Mouse (Mus musculus): Measurements from ENCODE around the gene Dmrt2. TPM values are rescaled to one million over a fixed set of nuclear protein-coding genes. Genes with fewer than 3 reads are reported as not detected.
A peak's percentile ranks its signal among the peaks of the same experiment; 100 is the strongest.

The Dmrt2 gene
- 14.2 and 20.7 TPM in 2 replicates for polyA plus RNA-seq (2016; fragmentation: Nextera tagmentation; extraction: Ambion mirVana)

- Histone ChIP-seq H3K9ac (replicated peaks) (peak within 1 kb of the TSS; percentile 55), H3K4me3 (replicated peaks) (peak within 1 kb of the TSS; percentile 51), H3K36me3 (no peaks in the 10 kb centered on the region), H3K27ac (no peak within 1 kb of the TSS), H3K27me3 (peaks cover 96% of the 10 kb centered on the region), H3K9me3 (no peaks in the 10 kb centered on the region), H3K4me1 (replicated peaks) (peaks cover 16% of the 10 kb centered on the region), H3K4me2 (peak within 1 kb of the TSS; percentile 73)
- 0% methylated on average over 44 of the region's 44 CpGs for WGBS
- ATAC-seq (ENCODE audit: insufficient number of reproducible peaks, insufficient read depth, low FRiP score, low TSS enrichment, low read depth): peak; percentile 95
Measured at GRCm38 (mm10) chr19:25672101-25672950, at the start of gene Dmrt2. TSS of gene Dmrt2 (plus strand) at chr19:25672411.

DNA sequence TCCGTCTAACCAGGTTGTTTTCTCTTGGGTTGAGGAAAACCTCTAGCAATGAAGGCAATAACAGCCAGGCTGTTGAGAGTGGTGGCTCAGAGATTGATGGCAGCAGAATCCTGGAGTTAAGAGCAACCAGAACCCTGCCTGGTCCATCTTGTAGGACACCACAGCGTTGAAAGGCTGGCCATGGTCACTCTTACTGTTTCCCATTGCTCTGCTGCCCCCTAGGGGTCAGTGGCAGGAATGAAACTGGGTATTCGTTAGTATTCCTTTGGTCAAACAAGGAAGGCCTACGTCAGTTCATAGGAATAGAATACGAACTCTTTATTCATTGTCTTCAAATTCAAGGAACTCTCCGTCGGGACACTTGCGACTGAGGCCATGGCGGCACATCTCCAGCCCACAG is 43.7 kb upstream of the Dmrt2 start:
- H3K27me3 ChIP-seq: peaks cover 61% of the 10 kb centered on the region

DNA sequence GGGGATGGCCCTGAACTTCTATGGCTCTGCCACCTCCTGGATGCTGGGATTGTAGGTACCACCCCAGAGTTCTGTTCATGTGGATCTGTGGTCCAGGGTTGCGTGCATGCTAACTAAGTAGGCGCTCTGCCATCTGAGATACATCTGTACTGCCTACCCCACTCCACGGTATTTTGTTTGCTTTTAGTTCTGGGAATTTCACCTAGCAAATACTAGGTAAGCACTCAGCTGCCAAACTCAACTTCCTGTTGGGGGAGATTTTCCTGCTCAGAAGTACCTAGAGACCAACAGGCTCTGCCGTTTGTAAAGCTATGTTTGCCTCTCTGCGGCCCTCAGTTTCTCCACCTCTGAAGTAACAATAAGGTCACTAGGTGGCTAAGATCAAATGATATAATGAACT is 37.1 kb upstream of the Dmrt2 start:
- H3K36me3 ChIP-seq: no peaks in the 10 kb centered on the region
- no peak overlapping the region for H3K4me3 ChIP-seq (replicated peaks)
- H3K4me2 ChIP-seq: no peak overlapping the region
- no peaks in the 10 kb centered on the region for H3K9me3 ChIP-seq
- H3K4me1 ChIP-seq (replicated peaks): no peaks in the 10 kb centered on the region
- H3K27ac ChIP-seq: no peak overlapping the region
- WGBS: 78% methylated on average over 5 of the region's 5 CpGs
- H3K27me3 ChIP-seq: peaks cover 5% of the 10 kb centered on the region; the same call in 1 of the 2 replicates
- ATAC-seq (ENCODE audit: insufficient number of reproducible peaks, insufficient read depth, low FRiP score, low TSS enrichment, low read depth): no peak
- H3K9ac ChIP-seq (replicated peaks): no peak overlapping the region

More for the DNA sequence above, 43.7 kb upstream of the Dmrt2 start:
- Histone ChIP-seq H3K4me2 (no peak overlapping the region), H3K9ac (replicated peaks) (no peak overlapping the region), H3K9me3 (no peaks in the 10 kb centered on the region), H3K4me3 (replicated peaks) (no peak overlapping the region), H3K36me3 (no peaks in the 10 kb centered on the region), H3K4me1 (replicated peaks) (no peaks in the 10 kb centered on the region), H3K27ac (no peak overlapping the region)
- ATAC-seq (ENCODE audit: insufficient number of reproducible peaks, insufficient read depth, low FRiP score, low TSS enrichment, low read depth): no peak
- 11% methylated on average over 9 of the region's 9 CpGs for WGBS

DNA sequence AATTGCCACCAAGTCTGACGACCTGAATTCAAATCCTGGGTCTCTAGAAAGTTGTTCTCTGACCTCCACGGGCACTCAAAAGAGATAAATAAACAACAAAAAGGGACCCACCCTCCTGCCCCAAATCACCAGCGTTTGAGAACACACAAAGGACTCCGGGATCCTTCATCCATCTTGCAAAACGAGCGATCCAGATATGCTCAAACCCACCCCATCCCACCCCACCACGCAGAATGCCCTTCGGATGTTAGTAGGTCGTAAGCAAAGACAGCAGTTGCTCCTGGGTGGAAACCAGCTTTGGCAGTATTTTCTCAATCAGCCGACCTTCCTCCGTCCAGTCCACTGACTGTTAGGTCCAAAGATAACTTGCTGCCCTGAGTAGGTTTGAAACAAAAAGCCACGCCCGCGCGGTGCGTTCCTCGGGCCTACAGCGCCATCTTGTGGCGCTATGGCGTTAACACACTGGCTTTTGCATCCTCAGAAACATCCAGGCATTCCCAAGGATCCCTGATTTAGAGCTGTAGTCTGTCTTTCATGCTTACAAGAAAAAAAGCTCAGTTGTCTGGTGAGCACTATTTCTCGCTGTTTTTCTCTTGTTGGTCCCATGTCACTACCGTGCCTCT is 36.5 kb upstream of the Dmrt2 start:
- peak overlapping the region; percentile 50 for H3K9ac ChIP-seq (replicated peaks)
- 16% methylated on average over 22 of the region's 22 CpGs for WGBS

GRCm38 (mm10) chr19:25638766-25639361 is 33.3 kb upstream of the Dmrt2 start:
- Histone ChIP-seq H3K9me3 (no peaks in the 10 kb centered on the region), H3K4me1 (replicated peaks) (no peaks in the 10 kb centered on the region), H3K36me3 (no peaks in the 10 kb centered on the region), H3K4me2 (no peak overlapping the region), H3K4me3 (replicated peaks) (no peak overlapping the region), H3K27me3 (peaks cover 5% of the 10 kb centered on the region; the same call in 1 of the 2 replicates), H3K9ac (replicated peaks) (no peak overlapping the region), H3K27ac (no peak overlapping the region)
- WGBS: 72% methylated on average over 11 of the region's 11 CpGs
- no peak for ATAC-seq (ENCODE audit: insufficient number of reproducible peaks, insufficient read depth, low FRiP score, low TSS enrichment, low read depth)

More for the DNA sequence above, 36.5 kb upstream of the Dmrt2 start:
- no peak for ATAC-seq (ENCODE audit: insufficient number of reproducible peaks, insufficient read depth, low FRiP score, low TSS enrichment, low read depth)
- no peak overlapping the region for H3K27ac ChIP-seq
- peak overlapping the region; percentile 51 for H3K4me2 ChIP-seq
- no peaks in the 10 kb centered on the region for H3K36me3 ChIP-seq
- peak overlapping the region; percentile 32 for H3K4me3 ChIP-seq (replicated peaks)
- no peaks in the 10 kb centered on the region for H3K9me3 ChIP-seq
- H3K4me1 ChIP-seq (replicated peaks): no peaks in the 10 kb centered on the region
- peaks cover 5% of the 10 kb centered on the region; the same call in 1 of the 2 replicates for H3K27me3 ChIP-seq

- no peak for ATAC-seq (ENCODE audit: insufficient number of reproducible peaks, insufficient read depth, low FRiP score, low TSS enrichment, low read depth)
- no peaks in the 10 kb centered on the region for H3K9me3 ChIP-seq
- WGBS: 90% methylated on average over 6 of the region's 6 CpGs
- peaks cover 5% of the 10 kb centered on the region; the same call in 1 of the 2 replicates for H3K27me3 ChIP-seq
- no peak overlapping the region for H3K9ac ChIP-seq (replicated peaks)
- H3K27ac ChIP-seq: no peak overlapping the region
- H3K4me1 ChIP-seq (replicated peaks): no peaks in the 10 kb centered on the region
- H3K4me3 ChIP-seq (replicated peaks): no peak overlapping the region
- no peak overlapping the region for H3K4me2 ChIP-seq
- H3K36me3 ChIP-seq: no peaks in the 10 kb centered on the region
Measured at GRCm38 (mm10) chr19:25641786-25642185, 30.4 kb upstream of the Dmrt2 start.

DNA sequence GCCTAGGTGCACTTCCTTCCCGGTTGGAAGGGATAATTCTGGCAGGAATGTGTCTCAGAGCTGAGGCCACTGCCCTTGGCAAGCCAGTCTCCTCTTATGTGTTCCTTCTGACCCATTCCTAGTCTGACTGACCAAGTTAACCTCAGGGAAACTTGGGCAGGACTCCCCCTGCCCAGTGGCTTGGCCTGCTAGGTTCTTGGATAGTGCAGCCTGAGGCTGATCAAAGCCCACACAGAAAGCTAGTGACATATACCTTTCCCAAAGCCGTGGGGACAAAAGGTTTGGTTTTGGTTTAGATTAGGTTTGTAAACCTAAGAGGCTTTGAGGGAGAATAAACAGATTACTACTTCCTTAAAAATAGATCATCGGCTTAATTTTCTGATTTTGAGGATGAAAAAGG is 25.1 kb upstream of the Dmrt2 start:
- H3K27ac ChIP-seq: no peak overlapping the region
- no peaks in the 10 kb centered on the region for H3K36me3 ChIP-seq
- peaks cover 6% of the 10 kb centered on the region; the same call in 1 of the 2 replicates for H3K27me3 ChIP-seq
- H3K4me1 ChIP-seq (replicated peaks): no peaks in the 10 kb centered on the region
- H3K4me2 ChIP-seq: no peak overlapping the region
- no peaks in the 10 kb centered on the region for H3K9me3 ChIP-seq
- no peak for ATAC-seq (ENCODE audit: insufficient number of reproducible peaks, insufficient read depth, low FRiP score, low TSS enrichment, low read depth)
- WGBS: 62% methylated on average over 3 of the region's 3 CpGs
- H3K9ac ChIP-seq (replicated peaks): no peak overlapping the region
- no peak overlapping the region for H3K4me3 ChIP-seq (replicated peaks)

- no peak overlapping the region for H3K9ac ChIP-seq (replicated peaks)
- no peak overlapping the region for H3K27ac ChIP-seq
- H3K4me2 ChIP-seq: no peak overlapping the region
- no peak overlapping the region for H3K4me3 ChIP-seq (replicated peaks)
- no peaks in the 10 kb centered on the region for H3K9me3 ChIP-seq
- WGBS: 75% methylated on average over 4 of the region's 4 CpGs
- no peaks in the 10 kb centered on the region for H3K36me3 ChIP-seq
- peaks cover 14% of the 10 kb centered on the region; the same call in 1 of the 2 replicates for H3K27me3 ChIP-seq
- peaks cover 2% of the 10 kb centered on the region; the same call in 1 of the 2 replicates for H3K4me1 ChIP-seq (replicated peaks)
- no peak for ATAC-seq (ENCODE audit: insufficient number of reproducible peaks, insufficient read depth, low FRiP score, low TSS enrichment, low read depth)
Measured at GRCm38 (mm10) chr19:25648701-25649100, 23.5 kb upstream of the Dmrt2 start.

GRCm38 (mm10) chr19:25650474-25650873 is 21.7 kb upstream of the Dmrt2 start:
- WGBS: 85% methylated on average over 10 of the region's 10 CpGs
- H3K36me3 ChIP-seq: no peaks in the 10 kb centered on the region
- no peak overlapping the region for H3K9ac ChIP-seq (replicated peaks)

GRCm38 (mm10) chr19:25652560-25652959 is 19.7 kb upstream of the Dmrt2 start:
- Histone ChIP-seq H3K4me2 (no peak overlapping the region), H3K36me3 (no peaks in the 10 kb centered on the region), H3K4me3 (replicated peaks) (no peak overlapping the region), H3K9ac (replicated peaks) (no peak overlapping the region), H3K27ac (no peak overlapping the region), H3K9me3 (no peaks in the 10 kb centered on the region), H3K27me3 (peaks cover 21% of the 10 kb centered on the region), H3K4me1 (replicated peaks) (peaks cover 16% of the 10 kb centered on the region)
- WGBS: 77% methylated on average over 5 of the region's 5 CpGs
- no peak for ATAC-seq (ENCODE audit: insufficient number of reproducible peaks, insufficient read depth, low FRiP score, low TSS enrichment, low read depth)

More at GRCm38 (mm10) chr19:25650474-25650873, 21.7 kb upstream of the Dmrt2 start:
- Histone ChIP-seq H3K27me3 (peaks cover 14% of the 10 kb centered on the region; the same call in 1 of the 2 replicates), H3K27ac (no peak overlapping the region), H3K4me1 (replicated peaks) (peaks cover 16% of the 10 kb centered on the region), H3K9me3 (no peaks in the 10 kb centered on the region), H3K4me2 (no peak overlapping the region), H3K4me3 (replicated peaks) (no peak overlapping the region)
- ATAC-seq (ENCODE audit: insufficient number of reproducible peaks, insufficient read depth, low FRiP score, low TSS enrichment, low read depth): no peak

Data from limb, embryonic 12.5 days (tissue).